Mouse (Mus musculus): ENCODE measurements around the gene Olfr814. TPM values are rescaled to one million over a fixed set of nuclear protein-coding genes. Genes with fewer than 3 reads are reported as not detected.
"Not testable (repeated sequence)": the region's sequence is repeated elsewhere in the genome, so short reads cannot be mapped to it uniquely, and the experiment has no call there.

Olfr814 gene
- total RNA-seq (2021) = not detected
- long read RNA-seq, experiment 1 = 0 reads
- long read RNA-seq, experiment 2 = 0 reads

DNA sequence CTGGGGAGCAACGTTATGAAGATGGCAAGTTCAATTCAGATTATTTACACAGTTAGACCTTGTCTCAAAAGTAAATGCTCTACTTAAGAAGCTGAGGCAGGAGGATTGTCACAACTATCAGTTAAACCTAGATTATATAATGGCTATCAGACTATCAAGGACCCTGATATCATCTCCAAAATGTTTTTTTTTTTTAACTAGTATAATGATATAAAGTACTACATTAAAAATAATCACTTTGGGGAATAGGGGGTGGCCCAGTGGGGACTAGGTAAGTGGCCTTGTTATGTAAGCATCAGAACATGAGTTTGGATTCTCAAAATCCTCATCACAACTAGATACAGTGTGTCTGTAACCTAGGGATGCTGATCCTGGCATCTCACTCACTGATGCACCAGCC lies at the start of gene Olfr814:
Gene Olfr814, minus strand, starts transcription at position 101 of the 400 bp plus-strand sequence.
- DNase-seq (ENCODE audit: low spot score in 2 of 2) = not testable (repeated sequence)

DNA sequence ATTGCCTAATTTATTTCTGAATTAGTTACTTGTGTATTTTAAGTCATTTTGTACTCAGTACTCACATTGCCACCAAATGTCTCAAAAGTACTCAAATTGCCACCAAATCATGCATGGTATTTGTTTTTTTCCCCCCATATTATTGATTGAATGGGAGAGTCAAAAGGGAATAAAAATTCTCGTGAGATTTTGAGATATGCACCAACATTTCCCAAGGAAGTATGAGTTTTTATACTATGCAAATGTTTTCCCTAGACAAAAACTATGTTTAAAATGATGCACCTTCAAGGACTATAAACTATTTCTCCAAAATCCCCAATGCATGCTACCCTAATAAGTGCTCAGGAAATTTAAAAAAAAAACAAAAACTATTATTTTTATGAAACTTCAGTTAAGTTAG lies 35.8 kb upstream of the Olfr814 start, which contains the start of gene Olfr816:
Gene Olfr816, minus strand, starts transcription at position 101 of the 400 bp plus-strand sequence.
- DNase-seq (ENCODE audit: low spot score in 2 of 2) = no peak

DNA sequence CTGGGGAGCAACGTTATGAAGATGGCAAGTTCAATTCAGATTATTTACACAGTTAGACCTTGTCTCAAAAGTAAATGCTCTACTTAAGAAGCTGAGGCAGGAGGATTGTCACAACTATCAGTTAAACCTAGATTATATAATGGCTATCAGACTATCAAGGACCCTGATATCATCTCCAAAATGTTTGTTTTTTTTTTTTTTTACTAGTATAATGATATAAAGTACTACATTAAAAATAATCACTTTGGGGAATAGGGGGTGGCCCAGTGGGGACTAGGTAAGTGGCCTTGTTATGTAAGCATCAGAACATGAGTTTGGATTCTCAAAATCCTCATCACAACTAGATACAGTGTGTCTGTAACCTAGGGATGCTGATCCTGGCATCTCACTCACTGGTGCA lies 26.1 kb upstream of the Olfr814 start, which contains the start of gene Olfr815:
Gene Olfr815, minus strand, starts transcription at position 101 of the 400 bp plus-strand sequence.
- DNase-seq (ENCODE audit: low spot score in 2 of 2) = not testable (repeated sequence)

DNA sequence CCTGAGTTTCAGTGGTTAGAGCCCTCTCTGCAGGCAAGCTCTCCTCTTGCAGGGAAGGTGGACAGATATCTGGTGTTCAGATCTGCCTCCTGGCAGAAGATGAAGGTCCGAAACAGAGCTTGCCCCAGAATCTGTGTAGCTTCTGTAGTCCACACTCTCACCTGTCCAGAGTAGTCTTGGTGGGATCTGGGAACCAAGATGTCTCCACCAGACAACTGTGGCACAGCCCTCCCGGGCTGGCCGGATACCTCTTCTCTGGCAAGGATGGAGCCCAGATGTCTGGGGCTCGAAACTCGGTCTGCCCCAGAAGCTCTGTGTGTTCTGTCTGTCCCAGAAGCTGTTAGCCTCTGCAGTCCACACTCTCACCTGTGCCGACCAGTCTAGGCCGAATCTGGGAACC lies 6.3 kb upstream of the Olfr814 start:
- no peak for DNase-seq (ENCODE audit: low spot score in 2 of 2)

DNA sequence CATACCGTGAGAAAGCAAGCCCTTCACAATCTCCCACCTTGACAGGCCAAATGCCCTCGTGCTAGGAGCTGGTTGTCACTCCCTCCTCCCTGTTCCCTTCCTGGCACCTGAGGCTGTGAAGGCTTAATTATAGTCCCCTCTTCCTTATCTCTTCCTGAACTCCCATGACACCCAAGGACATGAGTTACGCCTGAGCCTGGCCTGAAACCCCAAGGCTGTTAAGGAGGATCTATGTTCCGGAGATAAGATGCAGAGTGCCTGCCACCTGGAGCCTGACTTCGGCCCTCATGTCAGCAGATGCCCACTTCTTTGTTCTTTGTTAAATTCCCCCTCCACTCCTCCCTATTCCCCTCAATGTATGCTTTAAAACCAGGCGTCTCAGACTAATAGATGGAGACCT lies 5.8 kb upstream of the Olfr814 start:
- DNase-seq (ENCODE audit: low spot score in 2 of 2) = not testable (repeated sequence)

DNA sequence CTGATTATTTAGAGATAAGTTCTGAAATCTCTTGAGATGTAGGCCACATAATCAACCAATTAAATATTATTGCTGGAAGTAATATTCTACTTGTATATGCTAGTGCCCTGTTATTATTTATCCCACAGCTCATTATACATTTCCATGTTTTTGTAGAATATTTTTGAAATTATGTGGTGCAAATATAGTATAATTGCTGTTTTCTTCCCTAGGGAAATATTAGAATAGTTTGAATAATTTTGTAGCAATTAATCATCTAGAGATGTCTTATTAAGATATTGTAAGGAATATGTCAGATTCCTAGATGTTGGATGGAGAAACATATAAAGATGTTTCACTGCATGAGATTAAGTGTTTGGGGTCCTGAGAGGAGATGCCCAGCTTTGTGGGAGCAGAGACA lies 24.6 kb downstream of the Olfr814 start, which contains the start of gene Olfr813:
Gene Olfr813, plus strand, starts transcription at position 301 of the 400 bp plus-strand sequence.
- DNase-seq (ENCODE audit: low spot score in 2 of 2) = no peak

DNA sequence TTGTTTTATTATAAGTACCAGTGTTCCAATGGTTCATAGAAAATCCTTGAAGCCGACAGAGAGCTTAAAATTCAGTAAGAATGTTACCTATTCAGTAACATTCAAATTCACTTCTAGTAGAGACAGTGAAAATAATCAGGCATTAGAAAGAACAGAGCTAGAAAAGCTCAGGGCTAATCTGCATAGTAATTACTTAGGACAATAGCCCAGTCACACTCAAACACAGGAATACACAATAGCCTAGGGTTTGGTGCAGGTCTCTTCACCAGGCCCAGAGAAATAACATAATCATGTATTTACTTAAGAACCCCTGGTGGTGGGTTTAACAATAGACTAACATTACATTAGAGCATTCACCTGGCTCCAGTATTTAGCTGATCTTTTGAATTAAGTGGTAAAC lies 32.3 kb downstream of the Olfr814 start:
- no peak for DNase-seq (ENCODE audit: low spot score in 2 of 2)

DNA sequence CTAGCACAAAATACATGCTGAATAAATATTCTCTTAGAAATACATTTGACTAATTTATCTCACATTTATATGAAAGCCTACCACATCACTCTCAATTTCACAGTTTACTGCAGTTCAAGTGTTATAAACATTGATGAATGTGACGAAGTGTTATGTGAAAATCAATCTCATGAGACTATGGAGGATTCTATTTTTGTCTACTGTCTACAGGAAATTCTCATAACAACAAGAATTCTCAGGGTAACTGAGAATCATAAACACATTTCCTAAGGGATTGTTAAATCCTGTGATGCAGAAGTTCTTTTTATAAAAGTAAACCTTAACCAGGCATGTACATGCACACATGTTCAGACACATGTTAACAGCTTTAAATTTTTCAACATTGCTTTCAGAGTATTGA lies 33.7 kb downstream of the Olfr814 start, which contains the start of gene Olfr812:
Gene Olfr812, minus strand, starts transcription at position 101 of the 400 bp plus-strand sequence.
- DNase-seq (ENCODE audit: low spot score in 2 of 2) = no peak

Other genes with a start within 250 kb of the Olfr814 start
- not detected for gene Olfr799, start 242.4 kb downstream of the Olfr814 start, total RNA-seq (2021)
- not detected for gene Olfr800, start 222.2 kb downstream of the Olfr814 start, total RNA-seq (2021)
- gene Olfr801, start 206.0 kb downstream of the Olfr814 start, total RNA-seq (2021) = not detected
- not detected for gene Olfr802, start 191.7 kb downstream of the Olfr814 start, total RNA-seq (2021)
- gene Olfr803, start 185.6 kb downstream of the Olfr814 start, total RNA-seq (2021) = not detected
- gene Olfr804, start 176.6 kb downstream of the Olfr814 start, total RNA-seq (2021) = not detected
- not detected for gene Olfr805, start 150.5 kb downstream of the Olfr814 start, total RNA-seq (2021)
- gene Olfr806, start 137.9 kb downstream of the Olfr814 start, total RNA-seq (2021) = not detected
- gene Olfr807, start 122.1 kb downstream of the Olfr814 start, total RNA-seq (2021) = not detected
- not detected for gene Olfr808, start 114.4 kb downstream of the Olfr814 start, total RNA-seq (2021)
- not detected for gene Olfr809, start 105.2 kb downstream of the Olfr814 start, total RNA-seq (2021)
- gene Olfr810, start 84.9 kb downstream of the Olfr814 start, total RNA-seq (2021) = not detected
- gene Olfr811, start 75.5 kb downstream of the Olfr814 start, total RNA-seq (2021) = not detected
- gene Olfr812, start 33.8 kb downstream of the Olfr814 start, total RNA-seq (2021) = not detected
- not detected for gene Olfr813, start 24.5 kb downstream of the Olfr814 start, total RNA-seq (2021)
- not detected for gene Olfr815, start 26.0 kb upstream of the Olfr814 start, total RNA-seq (2021)
- not detected for gene Olfr816, start 35.7 kb upstream of the Olfr814 start, total RNA-seq (2021)
- not detected for gene Olfr818, start 69.2 kb upstream of the Olfr814 start, total RNA-seq (2021)
- not detected for gene Olfr819, start 87.4 kb upstream of the Olfr814 start, total RNA-seq (2021)
- not detected for gene Olfr247, start 96.3 kb upstream of the Olfr814 start, total RNA-seq (2021)
- not detected for gene Gm10310, start 105.2 kb upstream of the Olfr814 start, total RNA-seq (2021)
- not detected for gene Olfr820, start 132.8 kb upstream of the Olfr814 start, total RNA-seq (2021)
- not detected for gene Olfr821, start 150.5 kb upstream of the Olfr814 start, total RNA-seq (2021)
- not detected for gene Olfr822, start 191.4 kb upstream of the Olfr814 start, total RNA-seq (2021)
- not detected for gene Olfr823, start 235.5 kb upstream of the Olfr814 start, total RNA-seq (2021)

Data from adrenal gland, adult 18-20 months (tissue).